Mouse (Mus musculus): Measurements from ENCODE around the gene Obscn. TPM values are rescaled to one million over a fixed set of nuclear protein-coding genes. Genes with fewer than 3 reads are reported as not detected.

The Obscn gene
- polyA plus RNA-seq, 1 experiment from 2014 or later, result 0.37 TPM

Small RNA genes within 50 kb of the gene (microRNA-seq; reads per million reads assigned to microRNA genes)
- gene Gm44313, result not detected

Other genes with a start within 250 kb of the Obscn start
- gene Zfp39, start 232.2 kb downstream of the Obscn start, polyA plus RNA-seq (2014; fragmentation: Nextera tagmentation; extraction: Ambion mirVana), result 5.9 and 9.1 TPM in 2 replicates
- 0.09 TPM in 1 of 2 replicates, not detected in the other for gene Btnl10, start 218.5 kb downstream of the Obscn start, polyA plus RNA-seq (2014; fragmentation: Nextera tagmentation; extraction: Ambion mirVana)
- 641 and 678 TPM in 2 replicates for gene Rnf187, start 197.5 kb downstream of the Obscn start, polyA plus RNA-seq (2014; fragmentation: Nextera tagmentation; extraction: Ambion mirVana)
- 239 and 784 TPM in 2 replicates for gene Hist3h2ba, start 187.5 kb downstream of the Obscn start, polyA plus RNA-seq (2014; fragmentation: Nextera tagmentation; extraction: Ambion mirVana)
- 129 and 130 TPM in 2 replicates for gene Hist3h2a, start 181.7 kb downstream of the Obscn start, polyA plus RNA-seq (2014; fragmentation: Nextera tagmentation; extraction: Ambion mirVana)
- 1.1 and 1.3 TPM in 2 replicates for gene Trim17, start 181.7 kb downstream of the Obscn start, polyA plus RNA-seq (2014; fragmentation: Nextera tagmentation; extraction: Ambion mirVana)
- 18.6 and 20.8 TPM in 2 replicates for gene Trim11, start 158.3 kb downstream of the Obscn start, polyA plus RNA-seq (2014; fragmentation: Nextera tagmentation; extraction: Ambion mirVana)
- gene Iba57, start 27.3 kb upstream of the Obscn start, polyA plus RNA-seq (2014; fragmentation: Nextera tagmentation; extraction: Ambion mirVana), result 3.1 and 6.3 TPM in 2 replicates
- 0.18 TPM in 1 of 2 replicates, not detected in the other for gene Gjc2, start 46.8 kb upstream of the Obscn start, polyA plus RNA-seq (2014; fragmentation: Nextera tagmentation; extraction: Ambion mirVana)
- gene Guk1, start 55.8 kb upstream of the Obscn start, polyA plus RNA-seq (2014; fragmentation: Nextera tagmentation; extraction: Ambion mirVana), result 205 and 261 TPM in 2 replicates
- 87.7 and 108 TPM in 2 replicates for gene Mrpl55, start 66.1 kb upstream of the Obscn start, polyA plus RNA-seq (2014; fragmentation: Nextera tagmentation; extraction: Ambion mirVana)
- 23.7 and 26.7 TPM in 2 replicates for gene 2310033P09Rik, start 71.9 kb upstream of the Obscn start, polyA plus RNA-seq (2014; fragmentation: Nextera tagmentation; extraction: Ambion mirVana)
- 594 and 613 TPM in 2 replicates for gene Arf1, start 91.9 kb upstream of the Obscn start, polyA plus RNA-seq (2014; fragmentation: Nextera tagmentation; extraction: Ambion mirVana)
- 0.43 and 0.46 TPM in 2 replicates for gene Wnt3a, start 154.3 kb upstream of the Obscn start, polyA plus RNA-seq (2014; fragmentation: Nextera tagmentation; extraction: Ambion mirVana)
- gene Wnt9a, start 170.5 kb upstream of the Obscn start, polyA plus RNA-seq (2014; fragmentation: Nextera tagmentation; extraction: Ambion mirVana), result 1.6 and 1.7 TPM in 2 replicates
- gene Prss38, start 239.3 kb upstream of the Obscn start, polyA plus RNA-seq (2014; fragmentation: Nextera tagmentation; extraction: Ambion mirVana), result 0.17 TPM in 1 of 2 replicates, not detected in the other

Data from midbrain, embryonic 14.5 days (tissue).